Mouse (Mus musculus) hindbrain, embryonic 16.5 days (tissue): ENCODE data around the gene Cx3cr1. TPM values are rescaled to one million over a fixed set of nuclear protein-coding genes. Genes with fewer than 3 reads are reported as not detected.

Experiments used
- ATAC-seq: fragments of 200-750 bp; cut with Nextera tagmentation; 2 replicates; pipeline ENCODE4 v1.8.0; 2017; ENCODE audit warnings: moderate TSS enrichment, moderate library complexity
- H3K27ac ChIP-seq: fragments of 300-500 bp; sonication (generic); 2 replicates; pipeline ENCODE4 v1.5.1; 2014; ENCODE audit warnings: low read depth, mild to moderate bottlenecking, control low read depth, low read length, moderate library complexity
- H3K27me3 ChIP-seq: fragments of 300-500 bp; sonication (generic); replicated peaks from 2 replicates; pipeline ENCODE4 v1.6.1; 2014; ENCODE audit warnings: low read length; ENCODE audit not compliant: control insufficient read depth, insufficient read depth
- H3K36me3 ChIP-seq: fragments of 300-500 bp; sonication (generic); 2 replicates; pipeline ENCODE4 v1.6.1; 2014; ENCODE audit warnings: mild to moderate bottlenecking, low read length, moderate library complexity, mixed read lengths; ENCODE audit not compliant: control insufficient read depth, insufficient read depth
- H3K4me1 ChIP-seq: fragments of 300-500 bp; sonication (generic); 2 replicates; pipeline ENCODE4 v1.6.1; 2014; ENCODE audit warnings: low read depth, low read length; ENCODE audit not compliant: control insufficient read depth, insufficient read depth
- H3K4me2 ChIP-seq: fragments of 300-500 bp; sonication (generic); 2 replicates; pipeline ENCODE4 v1.6.1; 2014; ENCODE audit warnings: mild to moderate bottlenecking, low read length, control low read depth, moderate library complexity
- H3K4me3 ChIP-seq: fragments of 300-500 bp; sonication (generic); 2 replicates; pipeline ENCODE4 v1.5.1; 2014; ENCODE audit warnings: mild to moderate bottlenecking, low read length, control low read depth, moderate library complexity
- H3K9ac ChIP-seq: fragments of 300-500 bp; sonication (generic); 2 replicates; pipeline ENCODE4 v1.6.1; 2014; ENCODE audit warnings: low read depth, mild to moderate bottlenecking, control low read depth, low read length, moderate library complexity
- H3K9me3 ChIP-seq: fragments of 300-500 bp; sonication (generic); 2 replicates; pipeline ENCODE4 v1.6.1; 2014; ENCODE audit warnings: mild to moderate bottlenecking, low read length, moderate library complexity; ENCODE audit not compliant: control insufficient read depth
- WGBS: fragments of 180-500 bp; shearing (Covaris S2); extraction: QIAGEN DNeasy Blood & Tissue Kit; methylation state at CpG from one replicate; pipeline ENCODE4 v1.1.7; 2014; 5-methylcytosine and 5-hydroxymethylcytosine counted together
- polyA plus RNA-seq: library from polyadenylated mRNA; unstranded; fragments of >200 nt; fragmentation: Nextera tagmentation; extraction: Ambion mirVana; gene quantifications from 2 replicates; pipeline ENCODE4 v1.2.1, GENCODE M21; 2015

Gene Cx3cr1
- polyA plus RNA-seq, 1 experiment from 2014 or later, result 10.0 TPM

- no peak overlapping the region for H3K4me3 ChIP-seq
- H3K27ac ChIP-seq, result no peak overlapping the region
- no peaks in the 10 kb centered on the region for H3K9me3 ChIP-seq
- no peaks in the 10 kb centered on the region for H3K36me3 ChIP-seq
- ATAC-seq, result no peak
- no peak overlapping the region for H3K9ac ChIP-seq
- H3K27me3 ChIP-seq, result no peaks in the 10 kb centered on the region
- no peak overlapping the region for H3K4me2 ChIP-seq
- WGBS, result 82% methylated on average over 5 of the region's 5 CpGs
- no peaks in the 10 kb centered on the region for H3K4me1 ChIP-seq
Measured at GRCm38 (mm10) chr9:120000761-120001160, 68.9 kb downstream of the Cx3cr1 start.

GRCm38 (mm10) chr9:119999636-120000035 is 70.0 kb downstream of the Cx3cr1 start:
- ATAC-seq, result no peak
- 77% methylated on average over 6 of the region's 6 CpGs for WGBS

GRCm38 (mm10) chr9:119998776-119999175 is 70.9 kb downstream of the Cx3cr1 start:
- 74% methylated on average over 1 of the region's 1 CpGs for WGBS
- H3K4me3 ChIP-seq, result no peak overlapping the region
- no peak overlapping the region for H3K9ac ChIP-seq
- H3K4me2 ChIP-seq, result no peak overlapping the region
- no peak overlapping the region for H3K27ac ChIP-seq
- ATAC-seq, result no peak
- H3K9me3 ChIP-seq, result no peaks in the 10 kb centered on the region
- no peaks in the 10 kb centered on the region for H3K27me3 ChIP-seq
- H3K36me3 ChIP-seq, result no peaks in the 10 kb centered on the region
- H3K4me1 ChIP-seq, result no peaks in the 10 kb centered on the region

More at GRCm38 (mm10) chr9:119999636-120000035, 70.0 kb downstream of the Cx3cr1 start:
- Histone ChIP-seq H3K9ac (no peak overlapping the region), H3K27me3 (no peaks in the 10 kb centered on the region), H3K27ac (no peak overlapping the region), H3K36me3 (no peaks in the 10 kb centered on the region), H3K4me2 (no peak overlapping the region), H3K4me3 (no peak overlapping the region), H3K9me3 (no peaks in the 10 kb centered on the region), H3K4me1 (no peaks in the 10 kb centered on the region)

GRCm38 (mm10) chr9:119996080-119996479 is 73.6 kb downstream of the Cx3cr1 start:
- Histone ChIP-seq H3K9me3 (no peaks in the 10 kb centered on the region), H3K4me1 (no peaks in the 10 kb centered on the region), H3K4me2 (no peak overlapping the region), H3K4me3 (no peak overlapping the region), H3K36me3 (no peaks in the 10 kb centered on the region), H3K9ac (no peak overlapping the region), H3K27ac (no peak overlapping the region), H3K27me3 (no peaks in the 10 kb centered on the region)
- no peak for ATAC-seq
- WGBS, result 88% methylated on average over 4 of the region's 4 CpGs

- Histone ChIP-seq H3K4me2 (no peak overlapping the region), H3K27ac (no peak overlapping the region), H3K36me3 (no peaks in the 10 kb centered on the region), H3K9ac (no peak overlapping the region), H3K9me3 (no peaks in the 10 kb centered on the region), H3K4me1 (no peaks in the 10 kb centered on the region), H3K4me3 (no peak overlapping the region), H3K27me3 (no peaks in the 10 kb centered on the region)
- 73% methylated on average over 7 of the region's 7 CpGs for WGBS
- no peak for ATAC-seq
Measured at GRCm38 (mm10) chr9:119994207-119994606, 75.5 kb downstream of the Cx3cr1 start.

GRCm38 (mm10) chr9:119993092-119993844 is 76.4 kb downstream of the Cx3cr1 start:
- 71% methylated on average over 10 of the region's 10 CpGs for WGBS
- H3K27ac ChIP-seq, result no peak overlapping the region
- H3K4me1 ChIP-seq, result no peaks in the 10 kb centered on the region
- ATAC-seq, result no peak
- H3K4me2 ChIP-seq, result no peak overlapping the region
- no peaks in the 10 kb centered on the region for H3K36me3 ChIP-seq
- H3K9ac ChIP-seq, result no peak overlapping the region
- H3K4me3 ChIP-seq, result no peak overlapping the region
- H3K27me3 ChIP-seq, result no peaks in the 10 kb centered on the region
- H3K9me3 ChIP-seq, result no peaks in the 10 kb centered on the region

GRCm38 (mm10) chr9:119991310-119991709 is 78.4 kb downstream of the Cx3cr1 start:
- Histone ChIP-seq H3K27ac (no peak overlapping the region), H3K9ac (no peak overlapping the region), H3K4me1 (no peaks in the 10 kb centered on the region), H3K4me2 (no peak overlapping the region), H3K36me3 (no peaks in the 10 kb centered on the region), H3K9me3 (no peaks in the 10 kb centered on the region), H3K4me3 (no peak overlapping the region), H3K27me3 (no peaks in the 10 kb centered on the region)
- no peak for ATAC-seq
- WGBS, result 12% methylated on average over 5 of the region's 5 CpGs

- H3K27me3 ChIP-seq, result 0 out of 2 replicates have a peak, but pooled peaks cover under 1% of the 10 kb centered on the region
- no peak overlapping the region for H3K4me3 ChIP-seq
- H3K4me2 ChIP-seq, result no peak overlapping the region
- 56% methylated on average over 7 of the region's 7 CpGs for WGBS
- no peaks in the 10 kb centered on the region for H3K9me3 ChIP-seq
- H3K27ac ChIP-seq, result no peak overlapping the region
- peaks cover 6% of the 10 kb centered on the region for H3K4me1 ChIP-seq
- no peak overlapping the region for H3K9ac ChIP-seq
- H3K36me3 ChIP-seq, result no peaks in the 10 kb centered on the region
- ATAC-seq, result no peak
Measured at GRCm38 (mm10) chr9:119988304-119988703, 81.4 kb downstream of the Cx3cr1 start.

GRCm38 (mm10) chr9:119985881-119986574 is 83.7 kb downstream of the Cx3cr1 start:
- no peak for ATAC-seq
- Histone ChIP-seq H3K27me3 (peaks cover 3% of the 10 kb centered on the region; the same call in 1 of the 2 replicates), H3K27ac (no peak overlapping the region), H3K4me1 (peaks cover 27% of the 10 kb centered on the region), H3K9ac (no peak overlapping the region), H3K9me3 (no peaks in the 10 kb centered on the region), H3K4me3 (no peak overlapping the region), H3K4me2 (no peak overlapping the region), H3K36me3 (no peaks in the 10 kb centered on the region)
- 64% methylated on average over 10 of the region's 10 CpGs for WGBS
